Mouse (Mus musculus) gonadal fat pad, adult 2 months (tissue): ENCODE results near the gene Wdpcp. TPM values are rescaled to one million over a fixed set of nuclear protein-coding genes. Genes with fewer than 3 reads are reported as not detected.

ENCODE experiments used
- DNase-seq: peaks from one replicate; pipeline ENCODE4 v3.0.0-alpha.2; 2012; ENCODE audit warnings: low read depth
- polyA plus RNA-seq: library from polyadenylated mRNA; depleted of rRNA; stranded (reverse); fragments of >200 nt; gene quantifications from 2 replicates; pipeline ENCODE4 v1.2.3, GENCODE M21; 2012; rRNA removed

Gene Wdpcp
- polyA plus RNA-seq, 1 experiment, result 7.4 TPM

DNA sequence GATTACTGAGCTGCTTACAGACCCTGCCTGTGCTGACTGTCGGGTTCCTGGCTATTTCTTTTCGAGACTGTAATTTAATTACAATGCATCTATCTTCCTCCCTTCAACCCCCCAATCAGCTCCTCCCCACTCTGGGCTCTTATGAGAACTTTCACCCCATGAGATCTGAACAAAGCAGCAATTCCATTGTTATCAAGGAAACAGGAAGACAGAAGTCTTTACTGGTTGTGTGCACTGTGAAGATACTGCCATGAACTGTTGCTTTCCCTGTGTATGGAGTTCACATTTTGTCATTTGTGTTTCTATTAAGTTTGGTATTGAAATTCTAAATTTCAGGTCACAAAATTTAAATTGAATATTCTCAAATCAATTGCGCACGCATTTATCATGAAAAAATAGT is 177.5 kb downstream of the Wdpcp start:
- DNase-seq, result no peak

DNA sequence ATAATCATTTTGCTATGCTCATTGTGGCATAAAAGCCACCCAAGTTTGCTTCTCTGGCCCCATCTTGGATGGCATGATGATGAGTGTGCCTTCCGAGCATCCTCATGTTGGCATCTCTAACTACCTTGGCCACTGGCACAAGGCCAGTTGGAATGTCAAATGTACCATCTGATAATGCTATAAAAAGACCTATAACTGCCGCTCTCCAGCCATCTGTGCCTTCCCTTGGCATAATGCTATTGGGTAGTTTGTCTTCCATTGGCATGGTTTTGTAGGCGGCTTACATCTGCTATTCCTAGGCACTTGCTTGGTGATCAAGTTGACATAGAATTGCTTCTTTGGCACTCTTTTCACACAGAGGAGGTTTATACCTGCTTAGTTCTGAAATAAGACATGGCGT is 191.2 kb downstream of the Wdpcp start:
- DNase-seq, result no peak

DNA sequence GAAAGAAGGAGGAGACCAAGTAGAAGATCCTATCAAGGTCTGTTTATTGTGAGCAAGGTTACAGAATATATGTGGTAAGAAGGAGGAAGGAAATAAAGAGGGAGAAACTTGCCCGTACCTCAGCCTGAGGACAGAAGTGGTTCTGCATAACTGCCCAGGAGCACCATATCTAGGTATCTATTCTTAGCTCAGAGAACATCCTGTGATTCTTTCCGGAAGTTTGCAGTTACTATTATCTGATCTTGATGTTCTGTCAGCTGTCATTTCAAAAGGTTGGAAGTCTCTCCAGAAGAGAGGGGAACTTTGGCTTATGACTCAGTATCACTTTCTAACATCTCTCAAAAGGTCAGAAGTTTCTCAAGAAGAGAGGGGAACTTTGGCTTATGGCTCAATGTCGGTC is 216.8 kb downstream of the Wdpcp start:
- DNase-seq, result no peak

DNA sequence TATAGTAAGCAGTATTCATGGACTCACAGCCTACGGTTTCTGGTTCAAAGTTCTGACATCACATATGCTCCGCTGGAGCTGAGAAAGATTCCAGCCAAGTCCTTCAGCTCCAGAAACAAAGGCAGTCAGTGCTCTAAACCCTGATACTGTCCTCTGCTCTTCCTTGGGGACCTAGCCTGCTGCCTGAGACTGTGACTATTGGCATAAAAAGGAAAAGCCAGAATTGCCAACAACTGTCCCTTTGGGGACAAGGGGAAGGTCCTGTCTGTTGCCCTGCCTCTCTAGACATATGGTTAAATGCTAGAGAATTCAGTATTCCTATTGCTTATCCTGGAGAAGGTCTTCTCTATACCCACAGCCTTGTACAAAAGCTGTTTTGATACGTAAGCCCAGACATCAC is 252.9 kb downstream of the Wdpcp start:
- DNase-seq, result no peak

DNA sequence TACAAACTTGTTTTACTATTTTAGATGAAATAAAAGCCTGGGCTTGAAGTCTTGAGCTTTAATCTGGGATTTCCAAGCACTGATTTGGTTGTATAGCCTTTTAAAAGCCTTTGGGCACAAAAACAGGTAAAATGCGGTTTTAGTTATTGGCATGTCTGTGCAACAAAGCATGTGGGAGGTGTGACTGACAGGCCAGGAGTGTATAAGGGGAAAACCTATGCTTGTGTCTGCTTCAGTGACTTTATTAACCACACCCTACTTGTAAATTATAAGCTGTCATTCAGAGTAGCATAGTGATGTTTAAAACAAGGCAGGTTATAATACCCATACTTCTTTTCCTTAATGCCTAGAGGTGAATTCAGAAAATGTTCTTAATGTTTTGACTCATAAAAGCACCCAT is 254.5 kb downstream of the Wdpcp start:
- DNase-seq, result no peak

DNA sequence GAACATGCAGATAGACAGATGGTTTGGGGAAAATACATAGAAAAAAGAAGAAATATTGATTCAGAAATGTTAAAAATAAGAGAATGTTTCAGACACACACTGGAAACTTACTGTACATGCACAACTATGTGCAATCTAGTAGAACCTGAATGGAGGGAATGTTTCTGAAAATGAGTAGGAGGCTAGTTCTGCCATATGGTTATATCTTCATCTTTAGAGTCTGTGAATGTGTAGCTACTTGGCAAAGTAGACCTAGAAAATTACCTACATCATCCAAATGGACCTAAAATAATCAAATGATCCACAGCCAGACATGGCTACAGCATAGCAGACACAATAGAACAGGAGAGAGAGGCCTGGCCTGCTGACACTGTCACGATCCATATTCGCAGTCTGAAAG is 275.0 kb downstream of the Wdpcp start:
- no peak for DNase-seq

DNA sequence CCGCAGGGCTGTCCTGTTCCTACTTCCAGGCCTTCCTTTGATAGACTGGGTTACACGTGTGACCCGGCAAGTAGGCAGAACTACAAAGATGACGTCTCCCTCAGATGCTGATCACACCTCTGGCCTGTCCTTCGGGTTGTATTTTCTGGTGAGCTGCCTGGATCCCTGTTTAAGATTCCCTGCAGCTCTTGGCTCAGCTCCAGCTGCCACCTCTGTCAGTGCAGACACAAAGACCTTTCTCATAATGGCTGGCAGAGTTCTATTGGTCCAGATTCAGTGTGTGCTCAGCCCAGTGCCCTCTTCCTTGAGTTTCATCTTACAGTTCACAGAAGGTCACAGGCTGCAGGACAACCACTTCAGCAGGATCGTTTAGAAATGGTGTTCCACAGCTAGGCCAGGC is 292.0 kb downstream of the Wdpcp start:
- no peak for DNase-seq

DNA sequence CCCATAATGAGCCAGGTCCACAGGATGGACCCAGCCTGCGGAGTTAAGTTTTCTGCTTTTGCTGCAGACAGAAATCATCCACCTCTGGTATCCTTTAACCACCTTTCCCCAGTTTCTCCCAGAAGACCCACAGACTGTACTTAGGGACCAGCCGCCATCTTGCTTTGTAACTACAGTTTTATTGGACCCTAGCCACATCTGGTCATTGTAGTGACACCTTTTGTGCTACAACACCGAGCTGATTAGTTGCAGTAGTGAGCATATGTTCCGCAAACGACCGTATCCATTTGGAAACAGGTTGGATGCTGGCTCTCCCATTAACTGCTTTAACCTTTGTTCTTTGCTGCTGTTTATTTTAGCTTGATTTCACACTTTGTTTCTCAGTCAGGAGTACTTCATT is 292.5 kb downstream of the Wdpcp start:
- no peak for DNase-seq

DNA sequence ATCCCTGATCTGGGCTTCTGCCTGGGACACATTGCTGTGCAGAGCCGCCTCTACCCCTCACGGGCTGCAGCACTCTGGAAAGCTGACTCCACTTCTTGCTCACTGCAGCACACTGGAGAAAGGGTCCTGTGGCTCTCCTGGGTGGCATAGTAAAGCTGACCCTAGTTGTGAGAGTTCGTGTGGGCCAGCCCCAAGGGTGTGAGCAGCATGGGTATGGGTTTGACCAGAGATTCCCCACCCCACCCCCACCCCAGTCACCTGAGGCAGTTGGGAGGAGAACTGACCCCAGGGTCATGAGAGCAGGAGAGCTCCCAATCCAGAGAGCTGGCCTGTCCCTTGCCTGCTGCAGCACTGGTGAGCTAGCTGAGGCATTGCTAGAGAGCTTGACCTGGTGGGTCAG is 296.6 kb downstream of the Wdpcp start:
- DNase-seq, result no peak

DNA sequence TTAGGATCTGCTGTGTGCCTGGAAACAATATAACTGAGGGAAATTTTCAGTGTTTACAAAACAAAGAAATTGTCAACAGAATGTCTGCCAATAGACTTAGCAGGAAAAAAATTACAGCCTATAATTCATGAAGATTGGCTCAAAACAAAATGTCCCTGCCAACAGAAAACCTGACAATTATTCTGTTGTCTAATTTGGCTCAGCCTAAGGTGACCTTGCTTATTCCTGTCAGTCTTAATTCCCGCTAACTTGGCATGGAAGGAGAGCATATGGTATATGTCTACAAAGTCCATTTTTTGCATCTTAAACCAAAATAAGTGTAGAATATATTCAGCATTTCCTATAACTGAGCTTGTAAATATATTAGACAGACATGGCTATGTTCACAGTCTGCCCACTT is 298.8 kb downstream of the Wdpcp start:
- no peak for DNase-seq

DNA sequence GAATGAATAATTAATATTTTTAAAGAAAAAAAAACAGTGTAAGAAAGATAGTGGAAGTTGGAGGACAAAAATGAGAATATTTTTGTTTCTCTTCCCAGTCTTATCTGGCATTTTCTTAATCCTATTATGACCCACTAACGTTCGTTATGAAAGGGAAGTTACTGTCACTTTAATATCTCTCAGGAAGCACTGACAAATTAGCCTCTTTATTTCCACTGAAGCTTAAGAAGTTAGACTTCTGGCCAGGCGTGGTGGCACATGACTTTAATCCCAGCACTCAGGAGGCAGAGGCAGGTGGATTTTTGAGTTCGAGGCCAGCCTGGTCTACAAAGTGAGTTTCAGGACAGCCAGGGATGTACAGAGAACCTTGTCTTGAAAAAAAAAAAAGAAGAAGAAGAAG is 299.7 kb downstream of the Wdpcp start:
- no peak for DNase-seq

DNA sequence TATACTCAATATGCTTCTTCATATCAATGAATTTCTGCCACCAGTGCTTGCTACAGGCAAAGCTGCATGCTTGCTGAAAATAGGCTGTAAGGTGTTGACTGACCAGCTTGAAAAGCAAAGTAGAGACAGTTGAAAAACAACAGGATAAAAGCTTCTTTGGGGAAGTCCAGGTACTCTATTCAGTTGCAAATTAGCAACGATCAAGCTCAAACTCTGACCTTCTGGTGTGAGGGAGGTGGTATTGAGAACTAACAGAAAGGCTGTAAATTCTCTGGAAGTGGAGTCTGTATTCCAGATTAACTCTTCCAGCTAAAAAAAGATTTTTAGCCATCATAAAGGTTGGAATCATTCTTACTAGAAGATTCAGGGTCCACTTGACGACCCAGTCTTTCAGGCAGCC is 303.0 kb downstream of the Wdpcp start:
- no peak for DNase-seq

DNA sequence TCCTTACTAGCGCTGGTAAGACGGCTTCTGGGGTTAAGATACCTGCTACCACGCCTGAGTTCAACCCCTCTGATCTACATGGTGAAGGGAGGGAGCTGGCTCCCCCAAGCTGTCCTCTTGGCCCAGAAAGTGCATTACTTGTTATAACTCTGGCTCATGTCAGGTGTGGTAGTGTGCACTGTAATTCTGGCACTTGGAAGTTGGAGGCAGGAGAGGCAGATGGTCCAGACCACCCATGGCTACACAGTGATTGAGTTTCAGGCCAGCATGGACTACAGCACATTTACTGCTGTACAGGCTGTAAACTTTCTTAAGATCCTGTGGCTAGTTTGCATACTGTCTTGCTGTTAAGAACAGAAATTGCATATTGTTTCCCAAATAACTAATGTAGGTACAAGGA is 322.7 kb downstream of the Wdpcp start:
- no peak for DNase-seq

DNA sequence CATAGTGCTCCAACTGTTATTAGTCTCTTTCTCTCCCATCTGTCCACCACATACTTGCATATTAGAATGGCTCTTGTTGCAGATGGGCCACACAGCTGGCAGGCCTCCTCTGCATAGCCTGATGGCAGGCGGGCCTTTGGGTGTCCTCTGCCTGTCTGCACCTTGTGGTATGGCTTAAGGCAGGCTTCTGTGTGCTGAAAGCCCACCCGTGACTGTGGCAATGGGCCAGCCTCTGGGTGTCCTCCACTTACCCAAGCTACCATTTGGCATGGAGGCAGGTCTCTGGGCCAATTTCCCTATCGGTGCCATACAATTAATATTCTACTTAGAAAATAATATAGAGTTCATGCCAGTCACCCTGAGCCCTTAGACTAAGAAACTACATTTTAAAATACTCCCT is 350.5 kb downstream of the Wdpcp start:
- no peak for DNase-seq

Other genes starting within 250 kb of the Wdpcp start
- gene Ugp2, start 201.0 kb upstream of the Wdpcp start, polyA plus RNA-seq, result 11.7 and 12.5 TPM in 2 replicates
- gene Mdh1, start 132 bp downstream of the Wdpcp start, polyA plus RNA-seq, result 319 and 339 TPM in 2 replicates